Mouse (Mus musculus) spleen, adult 2 months (tissue): Measurements from ENCODE around the gene Tbkbp1.

Experiments
- CTCF ChIP-seq: fragments of 200-500 bp; IDR thresholded peaks from 2 replicates; pipeline ENCODE4 v1.5.1; 2011; ENCODE audit warnings: mild to moderate bottlenecking, inconsistent platforms; ENCODE audit not compliant: insufficient read depth, insufficient read length, insufficient replicate concordance; ENCODE audit errors: extremely low read depth
- POLR2A ChIP-seq: fragments of 200-500 bp; IDR thresholded peaks from 2 replicates; pipeline ENCODE4 v1.6.1; 2011; ENCODE audit warnings: low read depth, low read length, inconsistent platforms

DNA sequence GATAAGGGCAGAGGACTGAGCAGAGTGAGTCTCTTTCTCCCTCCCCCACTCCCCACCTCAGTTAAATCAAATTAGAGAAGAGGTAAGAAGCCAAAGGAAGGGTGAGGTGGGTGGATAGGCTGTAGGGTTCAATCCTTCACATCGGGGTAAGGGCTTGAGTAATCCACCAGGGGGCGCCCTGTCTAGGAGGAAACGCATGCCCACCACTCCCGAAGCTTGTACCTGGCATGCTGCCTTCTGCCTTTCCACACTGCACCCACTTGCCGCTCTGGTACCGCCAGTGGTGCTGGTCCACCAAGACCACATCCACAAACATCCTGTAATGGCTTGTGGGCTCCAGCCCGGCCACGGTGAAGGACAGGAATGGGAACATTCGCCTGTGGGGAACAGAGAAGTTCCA lies 49.6 kb downstream of the Tbkbp1 start:
- TF ChIP-seq POLR2A (no peak), CTCF (peak; percentile 85; the same call in 1 of the 2 replicates)
